Mouse (Mus musculus): ENCODE results near the gene Pcf11.

GRCm38 (mm10) chr7:92711593-92711992 lies 41.9 kb upstream of the Pcf11 start:
- no peak for TF ChIP-seq POLR2A (IDR thresholded peaks at IDR 0.05; ENCODE audit: low read depth, low read length)
- no peak for TF ChIP-seq CTCF (IDR thresholded peaks at IDR 0.05; ENCODE audit: borderline replicate concordance, insufficient read depth, low read length)

Data from embryonic fibroblast, embryonic 13.5 days (primary cell).